Mouse (Mus musculus): ENCODE data around the gene Rassf5. TPM values are rescaled to one million over a fixed set of nuclear protein-coding genes. Genes with fewer than 3 reads are reported as not detected.

The Rassf5 gene
- total RNA-seq, 1 experiment from 2014 or later, result 231 TPM

DNA sequence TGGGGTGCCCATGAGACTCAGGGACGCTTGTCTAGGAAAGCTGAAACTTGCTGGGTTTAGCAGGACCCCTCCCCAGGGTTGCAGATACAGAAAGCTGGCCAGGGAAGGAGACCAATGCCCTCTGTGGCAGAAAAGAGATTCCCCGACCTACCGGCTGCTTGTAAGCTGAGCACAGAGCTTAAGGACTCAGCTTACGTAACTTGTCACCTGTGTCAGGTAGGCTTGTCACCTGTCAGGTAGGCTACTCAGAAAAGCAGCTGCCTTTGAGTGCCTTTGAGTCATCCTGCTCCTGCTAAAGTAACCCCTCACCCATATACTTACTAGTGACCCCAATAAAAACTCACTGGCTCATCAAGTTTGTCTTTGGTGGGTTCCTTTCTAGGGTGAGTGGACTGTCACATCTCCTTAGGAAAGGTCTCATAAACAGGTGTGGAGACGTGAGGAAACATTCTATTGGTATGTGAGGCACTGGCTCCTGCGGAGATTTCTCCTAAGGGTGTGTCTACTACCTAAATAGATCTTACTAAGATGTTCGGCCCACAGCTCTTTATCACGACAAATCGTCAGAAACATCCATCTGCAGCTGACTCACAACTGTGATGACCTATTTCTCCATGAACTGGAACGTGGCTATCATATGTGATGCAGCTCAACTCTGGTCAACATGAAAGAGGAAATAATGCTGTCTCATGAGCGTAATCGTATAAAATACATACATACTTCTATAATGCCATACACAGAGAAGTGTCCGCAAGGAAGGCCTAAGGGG lies 23.1 kb downstream of the Rassf5 start:
- ATAC-seq (replicated peaks; ENCODE audit: insufficient number of reproducible peaks, low FRiP score, low TSS enrichment, poor library complexity, severe bottlenecking), result no peak

DNA sequence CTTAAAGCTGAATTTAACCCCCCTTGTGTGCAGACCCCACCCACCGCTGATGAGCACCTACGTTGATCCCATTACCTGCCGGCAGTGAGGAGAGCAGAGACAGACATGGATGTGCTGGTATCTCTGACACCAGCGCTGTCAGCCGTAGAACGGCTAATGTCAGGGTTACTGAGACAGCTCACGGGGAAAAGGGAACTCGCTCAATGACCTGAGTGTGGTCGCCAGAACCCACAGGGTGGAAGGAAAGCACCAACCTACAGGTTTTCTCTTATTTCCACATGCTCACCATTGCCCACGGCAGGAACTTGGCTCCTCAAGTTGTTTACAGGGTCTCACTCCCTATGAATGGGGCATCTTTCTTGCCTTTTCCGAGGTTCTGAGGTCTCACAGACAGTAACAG lies 26.1 kb downstream of the Rassf5 start:
- ATAC-seq (replicated peaks; ENCODE audit: insufficient number of reproducible peaks, low FRiP score, low TSS enrichment, poor library complexity, severe bottlenecking), result no peak

DNA sequence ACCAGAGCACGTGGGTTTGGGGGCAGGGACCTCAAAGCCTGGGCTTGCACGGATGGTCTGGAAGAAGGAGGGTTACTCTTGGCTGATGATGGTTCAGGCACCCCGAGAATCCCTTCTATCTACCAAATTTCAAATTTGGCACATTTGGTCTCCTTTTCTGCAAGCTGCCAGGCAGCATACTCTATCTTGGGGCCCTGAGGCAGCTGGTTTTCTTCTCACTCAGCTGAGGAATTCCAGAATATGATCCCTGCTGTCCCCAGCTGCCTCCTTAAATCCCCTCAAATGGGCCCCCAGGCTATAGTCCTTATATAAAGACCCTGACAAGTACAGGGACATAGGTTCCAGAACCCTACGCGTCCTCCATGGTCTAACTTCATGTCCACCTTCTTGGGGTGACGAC lies 31.7 kb downstream of the Rassf5 start:
- ATAC-seq (replicated peaks; ENCODE audit: insufficient number of reproducible peaks, low FRiP score, low TSS enrichment, poor library complexity, severe bottlenecking), result no peak

DNA sequence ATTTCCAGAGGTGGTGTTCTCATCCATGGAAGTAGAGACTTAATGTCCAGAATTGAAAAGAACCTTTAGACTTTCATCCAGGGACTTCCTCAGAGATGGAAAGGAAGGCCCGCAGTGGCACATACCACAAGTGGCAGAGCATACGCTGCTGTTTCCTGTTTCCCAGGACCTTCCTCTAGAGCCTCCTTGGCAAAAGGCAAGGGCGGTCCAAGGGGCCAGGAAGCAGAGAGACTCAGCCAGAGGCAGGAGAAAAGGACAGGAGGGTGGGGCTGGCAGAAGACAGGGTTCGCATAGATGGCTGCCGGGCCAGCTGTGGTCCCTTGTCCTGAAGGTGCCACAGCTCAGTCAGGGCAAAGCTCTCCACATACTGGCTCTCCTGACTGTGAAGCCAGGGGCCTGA lies 32.1 kb downstream of the Rassf5 start:
- ATAC-seq (replicated peaks; ENCODE audit: insufficient number of reproducible peaks, low FRiP score, low TSS enrichment, poor library complexity, severe bottlenecking), result no peak

DNA sequence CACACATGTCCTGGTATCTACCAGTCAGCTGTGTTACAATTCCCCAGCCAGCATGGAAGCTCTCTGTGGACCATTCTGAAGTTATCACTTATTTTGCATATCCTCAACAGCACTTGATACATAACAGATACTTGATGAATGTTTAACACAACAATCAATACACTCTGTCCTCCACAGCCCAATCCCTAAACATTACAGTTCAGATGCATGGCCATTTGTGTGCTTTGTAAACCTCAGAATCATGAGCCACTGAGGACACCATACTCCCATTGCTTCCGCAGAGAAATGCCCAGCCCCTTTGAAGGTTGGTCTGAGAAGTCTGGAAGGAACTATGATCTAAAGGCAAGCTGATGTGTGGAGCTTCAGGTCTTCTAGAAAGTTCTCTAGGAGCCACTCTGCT lies 33.4 kb downstream of the Rassf5 start:
- ATAC-seq (replicated peaks; ENCODE audit: insufficient number of reproducible peaks, low FRiP score, low TSS enrichment, poor library complexity, severe bottlenecking), result no peak

DNA sequence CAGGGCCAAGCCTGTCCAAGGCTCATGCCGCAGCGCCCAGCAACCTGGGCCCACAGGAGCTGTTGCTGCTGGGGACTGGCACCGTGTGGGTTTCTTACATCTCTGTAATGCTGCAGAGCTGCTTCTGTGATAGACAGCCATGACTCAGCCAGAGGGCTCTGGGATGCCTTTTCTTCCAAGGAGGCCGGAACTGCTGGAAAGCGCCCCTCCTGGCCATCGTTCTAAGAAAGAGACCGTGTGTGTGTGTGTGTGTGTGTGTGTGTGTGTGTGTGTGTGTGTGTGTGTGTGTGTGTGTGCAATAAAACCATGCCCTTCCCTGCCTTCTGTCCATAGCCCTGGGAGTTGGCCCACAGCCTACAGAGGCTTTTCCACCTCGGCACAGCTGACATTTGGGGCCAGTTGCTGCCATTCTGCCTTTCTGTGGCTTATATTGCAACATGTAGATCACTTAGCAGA lies 35.1 kb downstream of the Rassf5 start:
- no peak for ATAC-seq (replicated peaks; ENCODE audit: insufficient number of reproducible peaks, low FRiP score, low TSS enrichment, poor library complexity, severe bottlenecking)

DNA sequence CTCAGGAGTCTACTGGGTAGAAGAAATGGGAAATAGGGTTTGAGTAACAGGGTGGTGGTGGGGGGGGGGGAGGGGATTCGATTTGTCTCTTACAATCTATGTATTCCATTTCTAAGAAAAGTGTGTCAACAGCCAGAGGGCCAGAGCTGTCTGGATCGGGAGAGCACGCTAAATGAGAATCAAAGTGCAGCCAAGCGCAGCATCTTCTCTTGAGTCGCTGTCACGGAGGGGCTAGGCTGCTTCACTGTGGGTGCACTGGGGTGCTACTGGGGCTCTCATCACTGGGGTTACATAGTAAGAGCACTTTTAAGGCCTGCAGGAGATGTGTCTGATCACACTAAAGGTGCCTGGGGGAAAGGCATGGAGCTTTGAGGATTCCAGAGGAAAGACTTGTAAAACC lies 36.3 kb downstream of the Rassf5 start:
- ATAC-seq (replicated peaks; ENCODE audit: insufficient number of reproducible peaks, low FRiP score, low TSS enrichment, poor library complexity, severe bottlenecking), result no peak

DNA sequence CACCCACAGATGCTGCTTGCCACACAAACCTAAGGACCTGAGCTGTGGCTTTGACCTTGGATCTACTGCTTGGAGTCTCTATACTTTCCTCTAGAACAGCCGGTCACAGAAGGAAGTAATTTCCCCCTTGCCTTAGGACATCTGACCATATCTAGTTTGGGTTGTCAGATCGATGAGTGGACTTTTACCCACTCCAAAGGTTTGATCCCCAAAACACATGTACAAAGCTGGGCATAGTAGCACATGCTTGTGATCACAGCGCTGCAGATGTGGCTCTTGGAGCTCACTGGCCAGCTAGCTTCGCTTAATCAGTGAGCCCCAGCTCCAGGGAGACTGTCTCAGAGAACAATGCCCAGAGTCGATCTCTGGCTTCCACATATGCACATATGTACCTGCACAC lies 37.0 kb downstream of the Rassf5 start:
- no peak for ATAC-seq (replicated peaks; ENCODE audit: insufficient number of reproducible peaks, low FRiP score, low TSS enrichment, poor library complexity, severe bottlenecking)

DNA sequence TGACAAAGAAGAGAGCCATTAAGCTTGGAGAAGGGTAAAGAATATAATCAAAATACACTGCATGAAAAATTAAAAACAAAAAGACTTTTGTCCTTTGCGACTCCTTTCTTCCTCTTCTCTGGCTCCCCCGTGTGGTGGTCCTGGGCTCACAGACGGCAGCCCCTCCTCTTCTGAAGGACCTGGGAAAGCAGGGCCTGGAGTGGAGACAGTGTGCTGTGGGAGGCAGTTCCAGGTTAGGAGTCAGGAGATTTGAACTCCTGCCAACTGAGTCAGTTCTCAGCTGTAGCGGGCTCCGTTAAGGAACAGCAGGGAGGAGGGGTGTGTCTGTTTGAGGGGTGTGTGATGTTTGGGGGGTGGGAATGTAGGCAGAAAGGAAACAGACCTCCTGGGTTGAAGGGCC lies 37.5 kb downstream of the Rassf5 start:
- peak; percentile 62; the same call in 1 of the 2 replicates for ATAC-seq (replicated peaks; ENCODE audit: insufficient number of reproducible peaks, low FRiP score, low TSS enrichment, poor library complexity, severe bottlenecking)

DNA sequence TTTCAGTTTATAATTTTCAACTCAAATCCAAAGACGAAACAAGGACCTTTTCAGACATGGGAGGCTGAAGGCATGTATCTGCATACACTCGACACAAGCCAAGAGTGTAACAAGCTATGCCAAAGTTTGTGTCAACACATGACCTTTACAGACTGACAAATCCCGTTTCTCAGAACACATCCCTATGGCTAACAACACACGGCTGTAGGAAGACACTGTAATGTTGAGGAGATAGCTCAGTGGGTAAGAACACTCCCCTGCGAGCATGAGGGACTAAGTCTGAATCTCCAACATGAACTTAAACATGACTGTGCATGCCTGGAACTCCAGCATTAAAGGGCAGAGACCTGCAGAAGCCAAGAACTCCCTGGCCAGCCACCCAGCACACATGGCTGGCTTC lies 38.7 kb downstream of the Rassf5 start:
- no peak for ATAC-seq (replicated peaks; ENCODE audit: insufficient number of reproducible peaks, low FRiP score, low TSS enrichment, poor library complexity, severe bottlenecking)

DNA sequence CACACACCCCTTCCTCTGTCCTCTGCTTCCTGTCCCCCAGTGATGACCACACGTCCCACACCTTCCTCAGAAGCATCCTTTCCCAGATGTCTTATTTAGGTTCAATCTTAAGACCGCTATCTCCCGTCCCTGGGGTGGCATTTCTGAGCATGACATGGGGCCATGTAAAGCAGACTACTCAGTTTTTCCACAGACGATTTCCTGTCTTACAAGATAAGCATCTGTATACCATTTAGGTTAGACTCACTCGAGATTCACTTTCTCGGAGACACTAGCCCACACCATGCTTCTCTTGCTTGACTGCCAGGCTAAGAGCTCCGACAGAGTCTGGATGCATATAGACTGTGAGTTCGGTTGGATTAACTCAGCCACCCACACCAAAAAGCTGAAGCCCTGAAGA lies 40.6 kb downstream of the Rassf5 start:
- no peak for ATAC-seq (replicated peaks; ENCODE audit: insufficient number of reproducible peaks, low FRiP score, low TSS enrichment, poor library complexity, severe bottlenecking)

DNA sequence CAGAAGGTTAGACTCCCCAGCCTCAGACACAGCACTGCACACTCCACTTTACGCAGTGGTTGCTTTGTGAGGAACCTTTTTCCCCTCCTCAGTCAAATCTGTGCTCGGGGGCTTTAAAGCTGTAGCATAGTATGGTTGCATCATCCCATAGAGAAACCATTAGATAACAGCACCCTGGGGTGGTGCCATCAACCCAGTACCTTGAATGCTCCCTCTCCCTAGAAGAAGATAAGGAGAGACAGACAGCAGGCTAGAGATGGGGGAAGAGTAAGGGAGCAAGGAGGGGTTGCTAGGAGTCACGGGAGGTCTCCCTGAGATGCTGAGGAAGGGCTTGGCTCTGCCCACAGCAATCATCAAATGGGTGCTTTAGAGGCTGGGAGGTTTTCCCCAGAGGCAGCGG lies 43.7 kb downstream of the Rassf5 start:
- no peak for ATAC-seq (replicated peaks; ENCODE audit: insufficient number of reproducible peaks, low FRiP score, low TSS enrichment, poor library complexity, severe bottlenecking)

DNA sequence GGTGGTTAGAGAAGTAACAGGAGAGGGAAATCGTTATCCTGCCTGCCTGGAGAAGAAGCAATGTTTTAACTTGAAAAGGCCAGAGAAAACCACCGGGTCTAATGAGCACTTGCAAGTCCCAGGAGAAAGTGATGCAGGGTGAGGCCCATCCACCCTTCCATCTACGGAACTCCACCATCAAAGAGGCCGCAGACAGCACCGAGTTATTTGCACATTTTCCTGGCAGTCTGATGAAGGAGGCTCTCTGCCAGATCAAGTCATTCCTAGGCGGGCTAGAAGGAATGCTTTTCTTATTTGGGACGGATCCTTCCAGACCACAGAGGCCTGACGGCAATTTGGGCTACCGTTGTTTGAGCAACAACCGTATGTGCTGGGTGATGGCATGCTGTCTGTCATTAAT lies 44.5 kb downstream of the Rassf5 start:
- ATAC-seq (replicated peaks; ENCODE audit: insufficient number of reproducible peaks, low FRiP score, low TSS enrichment, poor library complexity, severe bottlenecking), result no peak

DNA sequence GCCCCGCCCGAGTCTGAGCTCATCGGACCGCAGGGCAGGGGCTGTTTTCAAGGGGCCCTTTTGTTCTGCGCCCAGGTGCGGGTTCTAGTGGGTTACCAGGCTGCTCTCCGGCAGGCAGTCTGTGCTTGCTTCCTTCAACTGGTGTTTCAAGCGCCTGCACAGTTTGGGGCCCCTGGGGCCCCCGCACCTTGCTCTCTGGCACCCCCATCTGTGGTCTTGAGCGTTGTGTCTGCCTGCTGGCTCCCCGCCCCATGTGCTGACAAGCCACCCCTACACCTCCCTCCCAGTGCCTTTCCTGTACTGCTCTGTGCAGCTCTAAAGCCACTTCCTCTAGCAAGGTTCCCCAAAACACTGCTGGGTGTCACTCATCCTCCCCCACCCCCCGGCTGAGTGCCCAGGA lies 45.1 kb downstream of the Rassf5 start:
- ATAC-seq (replicated peaks; ENCODE audit: insufficient number of reproducible peaks, low FRiP score, low TSS enrichment, poor library complexity, severe bottlenecking), result peak; percentile 88

DNA sequence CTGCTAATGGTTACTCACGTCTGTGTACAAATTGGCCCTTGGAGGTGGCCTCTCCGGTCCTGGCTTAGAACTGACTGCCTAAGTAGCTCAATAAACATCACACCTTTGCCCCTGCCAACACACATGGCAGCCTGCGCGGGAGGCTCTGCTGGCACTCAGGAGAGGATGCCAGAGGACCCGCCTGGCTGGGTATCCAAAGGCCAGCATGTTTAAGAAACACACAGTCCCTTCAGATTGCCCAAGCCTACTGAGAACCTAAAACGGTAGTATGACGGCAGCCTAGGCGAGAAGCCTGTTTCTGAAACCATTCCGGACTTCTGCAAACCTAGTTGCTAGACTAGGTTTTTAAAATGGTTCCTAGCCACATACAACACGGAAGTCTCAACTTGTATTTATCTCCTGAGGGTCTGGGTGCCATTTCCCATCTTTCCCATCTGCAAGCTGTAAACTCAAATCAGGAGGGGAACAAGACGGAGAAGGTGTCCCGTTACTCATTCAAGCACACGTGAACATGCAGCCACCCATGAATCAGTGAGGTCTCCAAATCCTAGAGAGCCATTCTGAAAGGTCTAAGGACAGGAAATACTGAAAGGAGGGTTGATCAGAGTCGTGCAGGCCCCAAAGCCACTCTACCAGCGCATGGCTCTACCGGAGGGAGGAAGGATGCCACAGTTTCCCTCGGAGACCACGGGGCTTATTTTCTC lies 45.8 kb downstream of the Rassf5 start:
- ATAC-seq (replicated peaks; ENCODE audit: insufficient number of reproducible peaks, low FRiP score, low TSS enrichment, poor library complexity, severe bottlenecking), result peak; percentile 59

DNA sequence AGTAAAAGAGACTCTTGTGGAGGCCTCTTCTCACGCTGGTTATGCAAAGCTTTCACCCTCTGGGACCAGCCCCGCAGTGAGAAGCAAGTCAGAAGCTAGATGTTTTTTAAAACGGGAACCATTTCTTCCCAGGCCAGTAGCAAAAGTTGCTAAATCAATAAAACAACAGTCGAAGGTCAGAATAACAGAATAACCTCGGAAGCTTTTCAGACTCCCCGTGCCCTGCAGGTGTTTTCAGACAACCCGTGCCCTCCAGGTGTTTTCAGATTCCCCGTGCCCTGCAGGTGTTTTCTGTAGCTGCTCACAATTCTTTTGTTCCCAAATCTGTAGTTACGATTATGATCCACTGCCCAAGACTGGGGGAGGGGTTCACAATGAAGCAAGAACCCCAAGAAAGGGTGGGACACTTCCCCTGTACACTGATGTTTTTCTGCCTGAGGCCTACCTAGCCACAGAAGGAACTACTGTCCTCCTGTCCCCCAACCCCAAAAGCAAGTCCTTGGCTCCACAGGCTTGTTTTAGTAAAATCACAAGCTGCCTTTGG lies 46.6 kb downstream of the Rassf5 start:
- ATAC-seq (replicated peaks; ENCODE audit: insufficient number of reproducible peaks, low FRiP score, low TSS enrichment, poor library complexity, severe bottlenecking), result 0 out of 2 replicates have a peak, but pooled peaks have one; percentile 24

DNA sequence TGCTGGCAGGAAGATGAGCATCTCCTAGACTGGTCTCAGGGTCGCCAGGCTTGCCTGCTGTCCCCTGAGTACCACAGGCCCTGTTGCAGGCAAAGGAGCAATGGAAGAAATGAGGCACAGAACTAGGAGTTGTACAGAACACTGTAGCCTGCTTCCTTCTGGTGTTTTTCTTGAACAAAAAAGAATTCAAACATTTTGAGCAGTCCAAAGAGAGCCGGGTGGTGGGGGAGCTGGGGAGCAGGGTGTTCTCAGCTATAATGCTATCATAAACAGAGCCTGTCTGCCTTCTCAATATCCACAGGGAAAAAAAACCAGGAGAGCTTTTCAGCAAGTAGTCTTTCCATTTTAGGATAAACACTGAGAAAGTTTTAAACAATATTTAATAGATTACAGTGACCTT lies 49.0 kb downstream of the Rassf5 start:
- no peak for ATAC-seq (replicated peaks; ENCODE audit: insufficient number of reproducible peaks, low FRiP score, low TSS enrichment, poor library complexity, severe bottlenecking)

DNA sequence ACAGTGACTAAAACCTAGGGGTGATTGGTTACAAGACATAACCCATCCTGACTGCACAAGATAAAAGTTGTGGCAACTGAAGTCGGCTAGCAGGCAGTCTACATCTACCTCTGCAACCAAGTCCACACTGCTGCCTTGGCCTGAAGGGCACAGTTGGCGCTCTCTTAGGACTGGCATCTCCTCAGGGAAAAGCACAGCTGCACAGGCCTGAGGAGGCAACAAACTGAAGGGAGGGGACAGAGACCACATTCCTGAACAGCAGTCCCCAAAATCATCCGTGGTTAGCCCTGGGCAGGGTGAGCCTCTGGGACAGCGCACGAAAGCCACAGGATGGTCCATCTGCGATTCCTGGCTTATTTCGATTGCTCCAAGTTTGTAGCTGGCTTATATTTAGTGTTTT lies 49.4 kb downstream of the Rassf5 start:
- ATAC-seq (replicated peaks; ENCODE audit: insufficient number of reproducible peaks, low FRiP score, low TSS enrichment, poor library complexity, severe bottlenecking), result no peak

DNA sequence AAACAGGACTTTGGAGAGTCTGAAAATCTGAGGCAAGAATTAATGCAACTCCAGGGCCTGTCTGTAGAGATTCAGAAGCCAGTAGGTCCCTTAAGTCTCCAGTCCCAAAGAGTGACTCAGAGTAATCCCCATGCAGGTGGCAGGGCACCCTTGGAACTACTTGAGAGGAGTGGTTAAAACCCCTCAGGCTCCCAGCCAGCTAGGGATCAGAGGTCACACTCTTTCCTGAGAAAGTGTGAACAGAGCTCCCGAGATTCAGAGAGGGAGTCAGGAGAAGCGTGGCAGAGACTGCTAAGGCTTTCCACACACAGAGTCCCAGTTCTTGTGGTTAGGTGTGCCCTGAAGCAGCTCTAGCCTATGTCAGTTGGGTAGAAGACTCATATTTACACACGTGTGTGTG lies 51.3 kb downstream of the Rassf5 start:
- ATAC-seq (replicated peaks; ENCODE audit: insufficient number of reproducible peaks, low FRiP score, low TSS enrichment, poor library complexity, severe bottlenecking), result no peak

DNA sequence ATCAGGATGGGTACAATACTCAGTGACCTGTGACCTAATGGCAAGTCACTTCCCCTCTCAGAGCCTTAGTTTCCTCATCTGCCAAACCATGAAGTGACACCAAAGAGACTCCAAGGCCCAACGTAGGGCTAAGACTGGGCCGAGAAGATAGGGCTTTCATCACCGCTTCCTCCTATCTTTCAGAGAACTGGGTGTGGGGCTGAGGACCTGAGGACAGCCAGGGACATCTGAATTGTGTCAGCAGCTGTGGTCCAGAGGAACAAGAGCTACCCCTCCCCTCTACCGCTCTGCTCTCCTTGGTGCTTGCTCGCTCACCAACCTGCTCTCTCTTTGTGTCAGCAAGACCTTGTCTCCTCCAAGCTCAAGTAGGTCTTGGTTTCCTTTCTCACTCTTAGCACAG lies 56.4 kb downstream of the Rassf5 start:
- ATAC-seq (replicated peaks; ENCODE audit: insufficient number of reproducible peaks, low FRiP score, low TSS enrichment, poor library complexity, severe bottlenecking), result peak; percentile 76

Data from monocyte, adult 5-6 weeks (primary cell).